ENCODE assay signal across 8 mouse cellular contexts in genomic region chr11:89084601-89085000, GRCm38 (mm10). TPM values are rescaled to one million over a fixed set of nuclear protein-coding genes. Genes with fewer than 3 reads are reported as not detected.
DNase-seq lines count a peak whose midpoint lies in the region; ATAC-seq and TF ChIP-seq lines count a peak whose summit lies in the region.
"Had no signal": no experiment of that assay in that cellular context is flagged by ENCODE, and none has a peak within 500 bp of the region (broad histone marks: within the 10 kb centered on the region; RNA-seq: fewer than 3 reads in every experiment).

No protein-coding gene starts in this region.

- H3K27ac ChIP-seq in kidney, adult 2 months (ENCODE audit: insufficient read depth, low read depth, low read length) = no peak overlapping the region
- no peak overlapping the region for H3K27ac ChIP-seq in kidney, embryonic 15.5 days
- no peak overlapping the region for H3K27ac ChIP-seq in embryonic facial prominence, embryonic 10.5 days (replicated peaks)

- no peak overlapping the region for H3K4me2 ChIP-seq in kidney, embryonic 15.5 days

- no peak for TF ChIP-seq POLR2A in kidney, adult 2 months (IDR thresholded peaks at IDR 0.05; ENCODE audit: low read depth, low read length)

- 32% methylated on average over 7 of the region's 7 CpGs for WGBS in kidney, adult 2 months
- 42% methylated on average over 7 of the region's 7 CpGs for WGBS in kidney, embryonic 15.5 days
- WGBS in embryonic facial prominence, embryonic 10.5 days = 45% methylated on average over 7 of the region's 7 CpGs

- H3K36me3 ChIP-seq in kidney, adult 2 months (ENCODE audit: control insufficient read depth, insufficient read depth, low read length) = no peaks in the 10 kb centered on the region
- no peaks in the 10 kb centered on the region for H3K36me3 ChIP-seq in kidney, embryonic 15.5 days
- no peaks in the 10 kb centered on the region for H3K36me3 ChIP-seq in G1E (replicated peaks)
- no peaks in the 10 kb centered on the region for H3K36me3 ChIP-seq in embryonic facial prominence, embryonic 10.5 days (replicated peaks)

- no peak for TF ChIP-seq CTCF in kidney, adult 2 months (conservative IDR thresholded peaks at IDR 0.05; ENCODE audit: insufficient read depth, insufficient read length, low read depth, low read length)
- peak; percentile 38; the same call in 1 of the 2 replicates for TF ChIP-seq CTCF in G1E (IDR thresholded peaks at IDR 0.05; ENCODE audit: low read depth, low read length)

- no peaks in the 10 kb centered on the region for H3K9me3 ChIP-seq in kidney, embryonic 15.5 days (replicated peaks)
- no peaks in the 10 kb centered on the region for H3K9me3 ChIP-seq in G1E (replicated peaks)
- no peaks in the 10 kb centered on the region for H3K9me3 ChIP-seq in embryonic facial prominence, embryonic 10.5 days

- H3K9ac ChIP-seq in kidney, embryonic 15.5 days = no peak overlapping the region

- peak; percentile 61 for DNase-seq in kidney, adult 2 months
- DNase-seq in CD4-positive, CD25-positive, alpha-beta regulatory T cell, adult 2 months (ENCODE audit: low read depth, low spot score) = peak; percentile 81
- DNase-seq in G1E (ENCODE audit: low spot score) = peak; percentile 16
- DNase-seq in embryonic facial prominence, embryonic 10.5 days (ENCODE audit: low spot score) = peak; percentile 47
- DNase-seq in lung, postnatal 25 days (ENCODE audit: low spot score) = peak; percentile 56
- DNase-seq in thymus, postnatal 4 days = peak; percentile 73

- H3K4me3 ChIP-seq in kidney, adult 2 months (ENCODE audit: insufficient read depth, low read depth, low read length) = no peak overlapping the region
- no peak overlapping the region for H3K4me3 ChIP-seq in kidney, embryonic 15.5 days (replicated peaks)
- H3K4me3 ChIP-seq in G1E (ENCODE audit: low read depth, low read length) = no peak overlapping the region
- H3K4me3 ChIP-seq in embryonic facial prominence, embryonic 10.5 days = no peak overlapping the region

- ATAC-seq in kidney, embryonic 15.5 days (replicated peaks; ENCODE audit: low FRiP score) = no peak
- ATAC-seq in G1E (ENCODE audit: extremely low read depth, insufficient number of reproducible peaks, low FRiP score, poor library complexity, severe bottlenecking) = peak; percentile 34; the same call in 1 of the 2 replicates

- no peaks in the 10 kb centered on the region for H3K4me1 ChIP-seq in kidney, adult 2 months (ENCODE audit: control insufficient read depth, insufficient read depth, low read length)
- H3K4me1 ChIP-seq in kidney, embryonic 15.5 days = no peaks in the 10 kb centered on the region
- H3K4me1 ChIP-seq in G1E (ENCODE audit: insufficient read depth, low read depth, low read length) = no peaks in the 10 kb centered on the region
- H3K4me1 ChIP-seq in embryonic facial prominence, embryonic 10.5 days = peaks cover 2% of the 10 kb centered on the region; the same call in 1 of the 2 replicates

- H3K27me3 ChIP-seq in kidney, adult 2 months (replicated peaks; ENCODE audit: control insufficient read depth, insufficient read depth, low read length) = no peaks in the 10 kb centered on the region
- H3K27me3 ChIP-seq in kidney, embryonic 15.5 days = no peaks in the 10 kb centered on the region
- H3K27me3 ChIP-seq in G1E (ENCODE audit: insufficient read depth, low read length) = peaks cover 15% of the 10 kb centered on the region; the same call in 1 of the 2 replicates
- H3K27me3 ChIP-seq in embryonic facial prominence, embryonic 10.5 days (replicated peaks; ENCODE audit: low read depth, poor library complexity, severe bottlenecking) = no peaks in the 10 kb centered on the region

RNA-seq across cellular contexts. Expression of gene Gm525, which starts 11.0 kb away (rescaled TPM):
- 0.69 and 1.6 TPM in 2 replicates for polyA plus RNA-seq in kidney, adult 2 months (2012; rRNA removed)
- not detected in 2 replicates for polyA plus RNA-seq in kidney, embryonic 15.5 days (2015; fragmentation: Nextera tagmentation; extraction: Ambion mirVana)
- total RNA-seq in G1E (2014; fragmentation: Nextera tagmentation) (not detected in 2 replicates), G1E (2017) (not detected in 2 replicates)
- not detected in 2 replicates for polyA plus RNA-seq in G1E (2012)
- polyA plus RNA-seq in embryonic facial prominence, embryonic 10.5 days (2016; fragmentation: Nextera tagmentation; extraction: Ambion mirVana) = not detected in 2 replicates
- total RNA-seq: left cerebral cortex, postnatal 36 days had no signal

RNA-seq across cellular contexts. Expression of gene Dgke, which starts 18.0 kb away (rescaled TPM):
- 2.4 and 2.8 TPM in 2 replicates for polyA plus RNA-seq in kidney, adult 2 months (2012; rRNA removed)
- polyA plus RNA-seq in kidney, embryonic 15.5 days (2015; fragmentation: Nextera tagmentation; extraction: Ambion mirVana) = 4.3 and 4.6 TPM in 2 replicates
- total RNA-seq in G1E (2014; fragmentation: Nextera tagmentation) (3.9 and 4.4 TPM in 2 replicates), G1E (2017) (3.1 and 3.4 TPM in 2 replicates)
- 1.6 and 2.1 TPM in 2 replicates for polyA plus RNA-seq in G1E (2012)
- 4.5 and 4.7 TPM in 2 replicates for polyA plus RNA-seq in embryonic facial prominence, embryonic 10.5 days (2016; fragmentation: Nextera tagmentation; extraction: Ambion mirVana)

Comparison
In these comparisons a context has a peak if more than half of its experiments do, and no peak if none do; other contexts are left out.
1. DNase-seq: peak in every context shown above with its lines; median percentile 81 in CD4-positive, CD25-positive, alpha-beta regulatory T cell, adult 2 months; 73 in thymus, postnatal 4 days; 61 in kidney, adult 2 months; 56 in lung, postnatal 25 days; 47 in embryonic facial prominence, embryonic 10.5 days; 16 in G1E.